Mouse (Mus musculus) adrenal gland, postnatal 4 days (tissue): Measurements from ENCODE around the gene Olfr1043. TPM values are rescaled to one million over a fixed set of nuclear protein-coding genes. Genes with fewer than 3 reads are reported as not detected.
"Not testable (repeated sequence)": the region's sequence is repeated elsewhere in the genome, so short reads cannot be mapped to it uniquely, and the experiment has no call there.

Experiments used
- DNase-seq, 2 experiments: peaks; one replicate each; pipeline ENCODE4 v3.0.0; 2021 to 2022; ENCODE audit warnings: low spot score in 2 of 2, mixed read lengths in 2 of 2
- long read RNA-seq, 2 experiments: library from polyadenylated mRNA; stranded (forward); transcript quantifications; one replicate each; pipeline ENCODE4 v2.0.0; 2021
- total RNA-seq, 2 experiments: library from RNA; stranded (reverse); gene quantifications; 2 replicates each; pipeline ENCODE4 v1.2.3; 2021

The Olfr1043 gene
- not detected for total RNA-seq
- long read RNA-seq, experiment 1 = 0 reads
- long read RNA-seq, experiment 2 = 0 reads

GRCm38 (mm10) chr2:86167422-86167821 is at the start of gene Olfr1043:
Gene Olfr1043, minus strand, starts transcription at chr2:86167522.
- DNase-seq = no peak

- DNase-seq = no peak
These were observed 35.6 kb upstream of the Olfr1043 start, which contains the start of gene Olfr1045 for GRCm38 (mm10) chr2:86202909-86203308. Gene Olfr1045, minus strand, starts transcription at chr2:86203009.

GRCm38 (mm10) chr2:86195863-86196262 is 28.5 kb upstream of the Olfr1043 start:
- no peak for DNase-seq

DNA sequence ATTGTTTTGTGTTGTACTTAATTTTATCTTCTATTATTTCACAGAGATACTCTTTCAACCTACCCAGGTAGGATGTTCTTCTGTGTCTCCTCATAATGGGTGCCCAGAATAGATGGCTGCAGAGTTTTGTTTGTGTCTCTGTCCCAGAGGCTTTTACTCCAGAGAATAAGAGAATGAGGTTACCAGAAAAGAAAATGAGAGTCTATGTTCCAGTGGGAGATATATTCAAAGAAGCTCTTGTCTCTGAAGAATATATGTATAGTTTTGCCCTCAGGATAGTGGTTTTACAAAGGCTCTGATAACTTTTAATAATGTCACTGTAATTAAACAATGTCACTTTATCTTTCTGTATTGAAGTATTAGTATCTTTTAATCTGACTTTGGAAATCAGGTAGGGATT is 18.3 kb upstream of the Olfr1043 start, which contains the start of gene Olfr52:
Olfr52 (minus strand) TSS at position 101 of the 400 bp plus-strand sequence.
- no peak for DNase-seq

GRCm38 (mm10) chr2:86179950-86180349 is 12.6 kb upstream of the Olfr1043 start:
- no peak for DNase-seq

DNA sequence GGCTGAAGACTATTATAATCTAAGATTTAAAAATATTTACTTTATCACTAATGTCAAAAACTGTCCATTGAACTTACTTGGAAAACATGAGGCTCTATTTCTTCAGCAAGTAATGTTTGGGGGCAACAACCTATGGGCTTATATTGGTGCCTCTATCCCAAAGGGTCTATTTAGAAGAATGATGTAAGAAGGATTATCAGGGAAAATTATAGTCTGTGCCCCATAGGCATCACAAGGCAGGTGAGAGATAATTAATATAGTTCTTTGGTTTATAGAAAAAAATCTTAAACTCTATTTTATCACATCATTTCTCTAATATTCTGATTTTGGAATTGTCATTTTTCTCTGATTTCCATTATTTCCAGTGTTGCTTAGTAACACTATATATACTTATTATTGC is 10.4 kb upstream of the Olfr1043 start, which contains the start of gene Olfr1044:
Olfr1044 (minus strand) TSS at position 101 of the 400 bp plus-strand sequence.
- DNase-seq = no peak

- not testable (repeated sequence) for DNase-seq
These were observed 8.1 kb upstream of the Olfr1043 start for GRCm38 (mm10) chr2:86175422-86175821.

DNA sequence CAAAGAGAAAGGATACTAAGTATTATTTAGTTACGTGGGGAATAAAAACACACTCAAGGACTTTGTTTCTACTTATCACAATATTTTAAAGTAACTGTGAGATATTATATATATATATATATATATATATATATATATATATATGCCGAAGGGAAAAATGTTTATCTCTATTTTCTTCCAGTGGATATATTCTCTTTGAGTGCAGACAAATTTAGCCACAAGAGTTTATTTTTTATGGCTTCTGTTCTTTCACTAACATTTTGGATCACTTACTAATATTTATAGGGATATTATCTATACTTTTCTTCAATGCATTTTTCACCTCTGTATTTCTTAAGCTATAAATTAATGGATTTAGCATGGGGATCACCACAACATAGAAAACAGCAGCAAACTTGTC is 5.6 kb downstream of the Olfr1043 start, which contains the start of gene Olfr1042:
Olfr1042 (minus strand) TSS at position 101 of the 400 bp plus-strand sequence.
- no peak for DNase-seq

- DNase-seq = no peak
These were observed 20.7 kb downstream of the Olfr1043 start, which contains the start of gene Olfr1040 for GRCm38 (mm10) chr2:86146632-86147031. Gene Olfr1040, minus strand, starts transcription at chr2:86146732.

DNA sequence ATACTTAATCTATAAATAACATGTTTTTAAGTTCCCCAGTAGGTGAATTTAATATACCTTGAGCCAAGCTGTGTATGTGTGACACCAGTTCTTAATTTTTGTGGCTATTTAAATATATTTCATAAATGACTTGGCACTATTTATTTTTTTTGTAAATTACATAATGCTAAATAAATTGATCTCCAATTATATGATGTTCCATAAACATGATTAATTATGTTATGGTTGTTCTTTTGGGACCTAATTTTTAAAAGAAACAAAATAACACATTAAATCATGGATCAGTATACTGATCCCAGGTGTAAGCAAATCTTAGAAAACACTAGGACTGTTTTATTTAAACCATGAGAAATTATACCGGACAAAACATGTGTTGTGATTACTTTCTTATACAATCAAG is 31.5 kb downstream of the Olfr1043 start, which contains the start of gene Olfr1039:
Olfr1039 (minus strand) TSS at position 101 of the 400 bp plus-strand sequence.
- no peak for DNase-seq

Other genes starting within 250 kb of the Olfr1043 start
- gene Olfr1026, start 246.0 kb downstream of the Olfr1043 start, total RNA-seq = not detected
- gene Olfr1028, start 217.1 kb downstream of the Olfr1043 start, total RNA-seq = not detected
- gene Olfr1029, start 193.6 kb downstream of the Olfr1043 start, total RNA-seq = not detected
- not detected for gene Olfr1030, start 188.2 kb downstream of the Olfr1043 start, total RNA-seq
- gene Olfr1031, start 177.2 kb downstream of the Olfr1043 start, total RNA-seq = not detected
- gene Olfr1032, start 162.0 kb downstream of the Olfr1043 start, total RNA-seq = not detected
- 1 to 10 TPM; 3.2 to 6.0 TPM for gene Olfr1033, start 146.9 kb downstream of the Olfr1043 start, total RNA-seq
- gene Olfr1034, start 121.7 kb downstream of the Olfr1043 start, total RNA-seq = under 1 TPM; 0.11 to 0.31 TPM
- not detected for gene Olfr1036, start 93.5 kb downstream of the Olfr1043 start, total RNA-seq
- gene Olfr1037, start 80.1 kb downstream of the Olfr1043 start, total RNA-seq = not detected
- not detected for gene Olfr1039, start 31.6 kb downstream of the Olfr1043 start, total RNA-seq
- gene Olfr1040, start 20.8 kb downstream of the Olfr1043 start, total RNA-seq = not detected
- gene Olfr1042, start 5.7 kb downstream of the Olfr1043 start, total RNA-seq = not detected
- gene Olfr1044, start 10.3 kb upstream of the Olfr1043 start, total RNA-seq = not detected
- gene Olfr52, start 18.2 kb upstream of the Olfr1043 start, total RNA-seq = not detected
- not detected for gene Olfr1045, start 35.5 kb upstream of the Olfr1043 start, total RNA-seq
- not detected for gene Olfr1046, start 51.8 kb upstream of the Olfr1043 start, total RNA-seq
- not detected for gene Olfr1047, start 63.9 kb upstream of the Olfr1043 start, total RNA-seq
- not detected for gene Olfr1048, start 72.8 kb upstream of the Olfr1043 start, total RNA-seq
- not detected for gene Olfr1049, start 90.8 kb upstream of the Olfr1043 start, total RNA-seq
- not detected for gene Olfr1051, start 111.6 kb upstream of the Olfr1043 start, total RNA-seq
- not detected for gene Olfr1052, start 124.9 kb upstream of the Olfr1043 start, total RNA-seq
- gene Olfr1053, start 147.8 kb upstream of the Olfr1043 start, total RNA-seq = not detected
- not detected for gene Olfr1054, start 167.9 kb upstream of the Olfr1043 start, total RNA-seq
- gene Olfr1055, start 182.8 kb upstream of the Olfr1043 start, total RNA-seq = not detected
- gene Olfr1056, start 194.9 kb upstream of the Olfr1043 start, total RNA-seq = not detected
- gene Olfr1057, start 210.9 kb upstream of the Olfr1043 start, total RNA-seq = not detected
- gene Olfr1058, start 221.0 kb upstream of the Olfr1043 start, total RNA-seq = not detected
- not detected for gene Olfr1061, start 246.5 kb upstream of the Olfr1043 start, total RNA-seq